Mouse (Mus musculus) hindbrain, postnatal 0 days (tissue): ENCODE measurements around the gene Nr2c1. TPM values are rescaled to one million over a fixed set of nuclear protein-coding genes. Genes with fewer than 3 reads are reported as not detected.
A peak's percentile ranks its signal among the peaks of the same experiment; 100 is the strongest.

Source experiments
- ATAC-seq: fragments of 200-750 bp; cut with Nextera tagmentation; 2 replicates; pipeline ENCODE4 v1.8.0; 2017; ENCODE audit warnings: mild to moderate bottlenecking, moderate TSS enrichment, moderate library complexity
- DNase-seq: peaks from one replicate; pipeline ENCODE4 v3.0.0-alpha.2; 2015; ENCODE audit warnings: low spot score
- H3K27ac ChIP-seq: fragments of 300-500 bp; sonication (generic); 2 replicates; pipeline ENCODE4 v1.5.1; 2014; ENCODE audit warnings: mild to moderate bottlenecking
- H3K27me3 ChIP-seq: fragments of 300-500 bp; sonication (generic); 2 replicates; pipeline ENCODE4 v1.6.1; 2014; ENCODE audit warnings: low read length, mixed read lengths; ENCODE audit not compliant: insufficient read depth
- H3K36me3 ChIP-seq: fragments of 300-500 bp; sonication (generic); 2 replicates; pipeline ENCODE4 v1.6.1; 2014; ENCODE audit warnings: low read length, mixed read lengths; ENCODE audit not compliant: insufficient read depth
- H3K4me1 ChIP-seq: fragments of 300-500 bp; sonication (generic); 2 replicates; pipeline ENCODE4 v1.6.1; 2014; ENCODE audit warnings: antibody characterized with exemption, low read length, mixed read lengths; ENCODE audit not compliant: insufficient read depth
- H3K4me2 ChIP-seq: fragments of 300-500 bp; sonication (generic); 2 replicates; pipeline ENCODE4 v1.6.1; 2014; ENCODE audit warnings: low read depth, mild to moderate bottlenecking, low read length, moderate library complexity, mixed read lengths
- H3K4me3 ChIP-seq: fragments of 300-500 bp; sonication (generic); 2 replicates; pipeline ENCODE4 v1.5.1; 2014; ENCODE audit warnings: low read length
- H3K9ac ChIP-seq: fragments of 300-500 bp; sonication (generic); replicated peaks from 2 replicates; pipeline ENCODE4 v1.6.1; 2014; ENCODE audit warnings: mild to moderate bottlenecking, low read length, moderate library complexity, mixed read lengths
- H3K9me3 ChIP-seq: fragments of 300-500 bp; sonication (generic); 2 replicates; pipeline ENCODE4 v1.6.1; 2016; ENCODE audit warnings: low read length, mixed read lengths
- CTCF ChIP-seq: IDR thresholded peaks from 2 replicates; pipeline ENCODE4 v1.5.1; 2016; ENCODE audit warnings: antibody characterized with exemption, control low read depth, low read depth
- WGBS: fragments of 180-500 bp; shearing (Covaris S2); extraction: QIAGEN DNeasy Blood & Tissue Kit; methylation state at CpG from one replicate; pipeline ENCODE4 v1.1.7; 2014; 5-methylcytosine and 5-hydroxymethylcytosine counted together
- polyA plus RNA-seq: library from polyadenylated mRNA; unstranded; fragments of >200 nt; fragmentation: Nextera tagmentation; extraction: Ambion mirVana; gene quantifications from 2 replicates; pipeline ENCODE4 v1.2.1, GENCODE M21; 2015
- total RNA-seq: library from RNA; depleted of rRNA; stranded (reverse); fragments of >200 nt; gene quantifications from 2 replicates; pipeline ENCODE4 v1.2.3, GENCODE M21; 2014

The Nr2c1 gene
- total and polyA plus RNA-seq, 2 experiments from 2014 or later, result 3.5 to 8.5 TPM

DNA sequence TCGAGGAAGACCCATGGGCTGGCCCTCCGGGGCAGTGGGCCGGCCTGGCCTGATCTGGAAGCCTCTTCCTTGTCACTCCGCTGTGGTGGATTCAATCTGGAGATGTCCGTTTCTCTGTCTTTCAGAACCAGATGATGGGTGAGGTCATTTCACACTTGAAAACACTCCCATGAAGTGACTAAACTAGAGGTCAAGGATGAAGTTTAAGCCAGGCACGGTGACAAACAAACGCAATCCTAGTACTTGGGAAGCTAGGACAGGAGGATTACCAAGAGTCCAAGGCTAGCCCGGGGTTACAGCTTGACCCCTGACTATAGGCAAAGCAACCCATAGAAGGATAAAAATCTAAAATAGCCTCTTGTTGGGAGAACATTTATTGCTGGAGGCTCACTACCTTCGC is 27.1 kb upstream of the Nr2c1 start:
- no peak for DNase-seq
- Histone ChIP-seq H3K27me3 (no peaks in the 10 kb centered on the region), H3K36me3 (no peaks in the 10 kb centered on the region), H3K9ac (no peak overlapping the region), H3K4me3 (no peak overlapping the region), H3K4me1 (0 out of 2 replicates have a peak, but pooled peaks cover 4% of the 10 kb centered on the region), H3K9me3 (no peaks in the 10 kb centered on the region), H3K4me2 (no peak overlapping the region), H3K27ac (no peak overlapping the region)
- no peak for ATAC-seq
- 91% methylated on average over 9 of the region's 9 CpGs for WGBS
- no peak for TF ChIP-seq CTCF

DNA sequence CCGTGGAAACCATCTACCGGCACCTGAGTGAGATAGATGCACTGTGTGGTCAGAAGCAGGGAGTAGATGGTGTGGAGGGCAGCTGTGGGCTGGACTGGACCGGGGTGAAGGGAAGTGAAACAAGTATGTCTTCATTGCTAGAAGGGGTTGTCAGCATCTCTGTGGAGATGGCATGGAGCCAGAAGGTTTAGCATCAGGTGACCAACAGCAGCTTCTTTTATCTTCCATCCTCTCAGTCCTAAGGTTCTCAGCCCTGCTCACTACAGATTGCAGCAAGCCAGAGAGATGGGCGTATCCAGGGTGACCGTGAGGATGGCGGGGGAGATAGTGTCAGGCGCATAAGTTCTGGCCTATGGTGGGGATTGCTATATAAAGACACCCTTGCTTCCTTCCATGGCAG is 25.2 kb upstream of the Nr2c1 start:
- DNase-seq (no peak), ATAC-seq (no peak)
- Histone ChIP-seq H3K36me3 (no peaks in the 10 kb centered on the region), H3K4me2 (no peak overlapping the region), H3K9me3 (no peaks in the 10 kb centered on the region), H3K27ac (no peak overlapping the region), H3K4me1 (no peaks in the 10 kb centered on the region), H3K27me3 (no peaks in the 10 kb centered on the region), H3K4me3 (no peak overlapping the region), H3K9ac (no peak overlapping the region)
- no peak for TF ChIP-seq CTCF
- WGBS, result 95% methylated on average over 7 of the region's 7 CpGs

DNA sequence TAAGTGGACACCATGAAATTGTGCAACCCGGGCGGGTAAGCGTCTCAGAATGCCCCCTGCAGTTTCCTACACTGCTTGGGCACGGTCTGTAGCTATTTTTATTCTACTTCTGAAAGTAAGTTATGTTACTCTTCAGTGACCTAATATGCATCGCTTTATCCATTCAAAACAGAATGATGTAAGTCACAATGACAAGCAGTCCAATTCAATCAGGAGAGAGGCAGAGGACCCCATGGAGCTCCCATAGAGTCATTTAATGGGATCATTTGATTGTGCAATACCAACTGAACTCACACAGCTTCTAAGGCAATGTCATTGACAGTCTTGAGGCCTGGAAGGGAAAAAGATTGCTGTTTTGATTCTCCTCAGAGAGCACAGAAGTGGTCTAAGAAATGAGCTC is 24.2 kb upstream of the Nr2c1 start:
- DNase-seq (no peak), ATAC-seq (no peak)
- H3K27ac ChIP-seq, result no peak overlapping the region
- H3K9me3 ChIP-seq, result no peaks in the 10 kb centered on the region
- no peak overlapping the region for H3K4me3 ChIP-seq
- H3K4me1 ChIP-seq, result no peaks in the 10 kb centered on the region
- WGBS, result 62% methylated on average over 5 of the region's 5 CpGs
- H3K9ac ChIP-seq, result no peak overlapping the region
- TF ChIP-seq CTCF, result no peak
- H3K36me3 ChIP-seq, result no peaks in the 10 kb centered on the region
- no peak overlapping the region for H3K4me2 ChIP-seq
- no peaks in the 10 kb centered on the region for H3K27me3 ChIP-seq

DNA sequence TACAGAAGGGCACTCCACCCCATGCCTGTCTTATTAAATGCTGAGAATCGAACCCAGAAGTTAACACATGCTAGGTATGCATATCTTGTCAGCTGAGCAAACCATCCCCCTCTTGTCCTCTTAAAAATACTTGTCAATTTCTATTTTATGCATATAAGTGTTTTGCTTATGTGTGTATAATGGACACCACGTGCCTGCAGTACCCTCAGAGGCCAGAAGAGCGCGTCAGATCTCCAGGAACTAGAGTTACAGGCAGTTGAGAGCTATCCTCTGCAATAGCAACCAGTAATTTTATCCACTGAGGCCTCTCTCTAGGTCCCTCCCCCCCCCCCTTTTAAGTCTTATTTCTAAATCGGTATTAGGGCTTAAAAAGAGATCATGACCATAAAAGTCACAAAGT is 23.4 kb upstream of the Nr2c1 start:
- H3K9me3 ChIP-seq, result no peaks in the 10 kb centered on the region
- H3K4me2 ChIP-seq, result no peak overlapping the region
- no peak overlapping the region for H3K4me3 ChIP-seq
- H3K9ac ChIP-seq, result no peak overlapping the region
- no peaks in the 10 kb centered on the region for H3K27me3 ChIP-seq
- H3K36me3 ChIP-seq, result no peaks in the 10 kb centered on the region
- 78% methylated on average over 5 of the region's 5 CpGs for WGBS
- no peak overlapping the region for H3K27ac ChIP-seq
- ATAC-seq, result no peak
- H3K4me1 ChIP-seq, result peaks cover 4% of the 10 kb centered on the region; the same call in 1 of the 2 replicates
- peak; percentile 47 for DNase-seq
- peak; percentile 61 for TF ChIP-seq CTCF

DNA sequence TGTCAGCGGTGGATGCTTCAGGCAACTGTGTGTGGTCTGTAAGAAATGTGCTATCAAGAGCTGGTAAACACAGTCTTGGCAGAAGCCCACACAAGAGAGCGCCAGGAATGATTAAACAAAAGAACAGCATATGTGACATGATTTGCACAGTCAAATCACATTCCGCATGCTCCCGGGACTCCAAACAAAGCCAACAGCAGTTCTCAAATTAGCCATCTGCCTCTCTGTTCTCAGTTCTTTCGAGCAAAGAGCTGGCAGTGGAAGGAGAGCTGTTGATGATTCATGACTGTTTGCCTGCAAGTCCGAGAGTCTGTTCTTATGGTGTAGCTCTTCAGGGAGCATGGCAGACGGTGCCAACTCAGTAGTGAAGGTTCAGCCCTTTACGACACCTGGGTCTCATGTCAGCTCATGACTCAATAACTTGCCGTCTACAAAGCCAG is 18.1 kb upstream of the Nr2c1 start:
- Histone ChIP-seq H3K4me1 (peaks cover 9% of the 10 kb centered on the region), H3K9me3 (no peaks in the 10 kb centered on the region), H3K27me3 (no peaks in the 10 kb centered on the region), H3K4me3 (no peak overlapping the region), H3K36me3 (no peaks in the 10 kb centered on the region), H3K9ac (no peak overlapping the region), H3K27ac (peak overlapping the region; percentile 74), H3K4me2 (no peak overlapping the region)
- no peak for TF ChIP-seq CTCF
- DNase-seq (peak; percentile 91), ATAC-seq (peak; percentile 92)
- 13% methylated on average over 9 of the region's 9 CpGs for WGBS

DNA sequence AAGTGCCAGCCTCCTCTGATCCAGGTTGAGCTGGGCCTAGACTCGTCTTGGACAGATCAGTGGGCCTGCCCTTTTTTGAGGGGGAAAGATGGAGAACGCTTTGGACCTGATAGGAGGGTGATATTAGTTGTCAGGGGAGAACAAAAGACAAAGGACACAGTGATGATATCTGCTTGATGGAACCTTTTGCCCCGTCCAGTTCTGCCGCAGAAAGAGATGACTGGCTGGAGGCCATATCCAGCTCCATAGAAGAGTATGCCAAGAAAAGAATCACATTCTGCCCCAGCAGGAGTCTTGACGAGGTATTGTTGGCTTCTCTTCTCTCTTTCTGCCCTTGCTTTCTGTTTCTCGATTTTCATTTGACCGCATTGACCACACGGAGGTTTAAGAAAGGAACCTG is 14.7 kb upstream of the Nr2c1 start:
- peaks cover 9% of the 10 kb centered on the region for H3K4me1 ChIP-seq
- H3K9ac ChIP-seq, result no peak overlapping the region
- H3K9me3 ChIP-seq, result no peaks in the 10 kb centered on the region
- H3K4me2 ChIP-seq, result no peak overlapping the region
- ATAC-seq (no peak), DNase-seq (peak; percentile 23)
- TF ChIP-seq CTCF, result no peak
- no peak overlapping the region for H3K4me3 ChIP-seq
- H3K27me3 ChIP-seq, result no peaks in the 10 kb centered on the region
- no peak overlapping the region for H3K27ac ChIP-seq
- 54% methylated on average over 8 of the region's 8 CpGs for WGBS
- H3K36me3 ChIP-seq, result peaks cover 3% of the 10 kb centered on the region; the same call in 1 of the 2 replicates

DNA sequence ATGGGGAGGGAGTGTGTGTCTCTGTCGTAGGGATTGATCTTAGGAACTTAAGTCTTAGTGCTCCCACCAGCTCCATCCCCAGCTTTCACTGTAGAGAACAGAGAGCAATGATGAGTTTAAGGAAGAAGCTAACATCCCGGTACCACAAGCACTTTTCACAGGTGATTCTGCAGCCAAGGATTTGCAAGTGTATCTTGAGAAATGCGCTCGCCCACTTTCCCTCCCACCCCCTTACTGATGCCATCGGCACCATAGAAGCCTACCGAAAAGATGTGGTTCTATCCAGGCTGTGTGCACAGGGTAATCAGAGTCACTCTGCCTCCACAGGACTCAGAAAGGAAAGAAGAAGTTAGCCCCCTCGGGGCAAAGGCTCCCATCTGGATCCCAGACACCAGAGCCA is 14.1 kb upstream of the Nr2c1 start:
- no peak for DNase-seq
- no peak overlapping the region for H3K4me2 ChIP-seq
- TF ChIP-seq CTCF, result no peak

More for the DNA sequence above, 14.1 kb upstream of the Nr2c1 start:
- Histone ChIP-seq H3K9ac (no peak overlapping the region), H3K27ac (no peak overlapping the region), H3K9me3 (no peaks in the 10 kb centered on the region), H3K27me3 (no peaks in the 10 kb centered on the region), H3K4me3 (no peak overlapping the region), H3K4me1 (peaks cover 9% of the 10 kb centered on the region), H3K36me3 (peaks cover 5% of the 10 kb centered on the region; the same call in 1 of the 2 replicates)
- WGBS, result 87% methylated on average over 7 of the region's 7 CpGs
- ATAC-seq, result no peak
